Mouse (Mus musculus) E14TG2a.4 (cell line): Measurements from ENCODE around the gene Izumo4.
A peak's percentile ranks its signal among the peaks of the same experiment; 100 is the strongest.

ENCODE experiments used
- H3K27me3 ChIP-seq: 2 replicates; pipeline ENCODE4 v1.6.1; 2014; ENCODE audit warnings: low read length, control low read depth; ENCODE audit not compliant: insufficient read depth
- H3K36me3 ChIP-seq: 2 replicates; pipeline ENCODE4 v1.6.1; 2014; ENCODE audit warnings: low read length, control low read depth; ENCODE audit not compliant: insufficient read depth
- H3K4me1 ChIP-seq: replicated peaks from 2 replicates; pipeline ENCODE4 v1.6.1; 2014; ENCODE audit warnings: low read depth, low read length, control low read depth
- H3K4me3 ChIP-seq: replicated peaks from 2 replicates; pipeline ENCODE4 v1.5.1; 2014; ENCODE audit warnings: mild to moderate bottlenecking, low read length
- H3K9me3 ChIP-seq: 2 replicates; pipeline ENCODE4 v1.6.1; 2014; ENCODE audit warnings: low read length, control low read depth
- CTCF ChIP-seq: conservative IDR thresholded peaks from 2 replicates; pipeline ENCODE4 v1.5.1; 2014; ENCODE audit warnings: low read length
- NANOG ChIP-seq: IDR thresholded peaks from 2 replicates; pipeline ENCODE4 v1.6.1; 2014; ENCODE audit warnings: borderline replicate concordance, low read length, mixed read lengths
- POU5F1 ChIP-seq: IDR thresholded peaks from 2 replicates; pipeline ENCODE4 v1.6.1; 2014; ENCODE audit warnings: low read length, borderline replicate concordance

The Izumo4 gene

GRCm38 (mm10) chr10:80680260-80680696 is 21.7 kb upstream of the Izumo4 start:
- H3K27me3 ChIP-seq = no peaks in the 10 kb centered on the region
- no peak for TF ChIP-seq NANOG
- TF ChIP-seq CTCF = no peak
- no peak for TF ChIP-seq POU5F1
- no peak overlapping the region for H3K4me3 ChIP-seq
- no peaks in the 10 kb centered on the region for H3K9me3 ChIP-seq
- H3K4me1 ChIP-seq = peaks cover 48% of the 10 kb centered on the region
- peaks cover 15% of the 10 kb centered on the region for H3K36me3 ChIP-seq

GRCm38 (mm10) chr10:80682003-80682402 is 20.0 kb upstream of the Izumo4 start:
- TF ChIP-seq POU5F1 (no peak), CTCF (no peak), NANOG (no peak)
- H3K9me3 ChIP-seq = no peaks in the 10 kb centered on the region
- H3K4me1 ChIP-seq = peaks cover 41% of the 10 kb centered on the region
- no peak overlapping the region for H3K4me3 ChIP-seq
- peaks cover 32% of the 10 kb centered on the region for H3K36me3 ChIP-seq
- no peaks in the 10 kb centered on the region for H3K27me3 ChIP-seq

- peaks cover 25% of the 10 kb centered on the region for H3K4me1 ChIP-seq
- no peaks in the 10 kb centered on the region for H3K27me3 ChIP-seq
- no peak overlapping the region for H3K4me3 ChIP-seq
- H3K36me3 ChIP-seq = peaks cover 42% of the 10 kb centered on the region
- TF ChIP-seq NANOG (no peak), POU5F1 (no peak), CTCF (no peak)
- H3K9me3 ChIP-seq = no peaks in the 10 kb centered on the region
Measured at GRCm38 (mm10) chr10:80683647-80684046, 18.3 kb upstream of the Izumo4 start.

GRCm38 (mm10) chr10:80684214-80684613 is 17.8 kb upstream of the Izumo4 start:
- H3K4me3 ChIP-seq = no peak overlapping the region
- TF ChIP-seq CTCF (peak; percentile 88), POU5F1 (no peak), NANOG (no peak)
- H3K36me3 ChIP-seq = peaks cover 47% of the 10 kb centered on the region
- peaks cover 19% of the 10 kb centered on the region for H3K4me1 ChIP-seq
- H3K9me3 ChIP-seq = no peaks in the 10 kb centered on the region
- no peaks in the 10 kb centered on the region for H3K27me3 ChIP-seq

- Histone ChIP-seq H3K4me3 (no peak overlapping the region), H3K27me3 (no peaks in the 10 kb centered on the region), H3K4me1 (peaks cover 14% of the 10 kb centered on the region), H3K9me3 (no peaks in the 10 kb centered on the region), H3K36me3 (peaks cover 54% of the 10 kb centered on the region)
- TF ChIP-seq CTCF = no peak
- no peak for TF ChIP-seq POU5F1
- TF ChIP-seq NANOG = no peak
Measured at GRCm38 (mm10) chr10:80684984-80685383, 17.0 kb upstream of the Izumo4 start.

GRCm38 (mm10) chr10:80686617-80687016 is 15.4 kb upstream of the Izumo4 start:
- peaks cover 70% of the 10 kb centered on the region for H3K36me3 ChIP-seq
- H3K9me3 ChIP-seq = no peaks in the 10 kb centered on the region
- H3K27me3 ChIP-seq = no peaks in the 10 kb centered on the region
- no peak overlapping the region for H3K4me3 ChIP-seq
- TF ChIP-seq CTCF (no peak), NANOG (no peak), POU5F1 (no peak)
- H3K4me1 ChIP-seq = peaks cover 24% of the 10 kb centered on the region

GRCm38 (mm10) chr10:80687850-80688249 is 14.1 kb upstream of the Izumo4 start:
- Histone ChIP-seq H3K4me1 (peaks cover 36% of the 10 kb centered on the region), H3K4me3 (no peak overlapping the region), H3K9me3 (no peaks in the 10 kb centered on the region), H3K27me3 (no peaks in the 10 kb centered on the region), H3K36me3 (peaks cover 78% of the 10 kb centered on the region)
- peak; percentile 52 for TF ChIP-seq CTCF
- no peak for TF ChIP-seq POU5F1

GRCm38 (mm10) chr10:80692249-80693165 is 9.5 kb upstream of the Izumo4 start:
- peaks cover 66% of the 10 kb centered on the region for H3K36me3 ChIP-seq
- TF ChIP-seq NANOG (no peak), CTCF (no peak), POU5F1 (no peak)
- no peaks in the 10 kb centered on the region for H3K9me3 ChIP-seq
- peaks cover 70% of the 10 kb centered on the region for H3K4me1 ChIP-seq
- H3K4me3 ChIP-seq = no peak overlapping the region
- no peaks in the 10 kb centered on the region for H3K27me3 ChIP-seq
